Mouse (Mus musculus): ENCODE measurements around the gene Ogt.

- no peak for TF ChIP-seq CTCF (conservative IDR thresholded peaks at IDR 0.05; ENCODE audit: low read length)
- TF ChIP-seq POU5F1 (IDR thresholded peaks at IDR 0.05; ENCODE audit: borderline replicate concordance, low read length), result no peak
- no peak for TF ChIP-seq NANOG (IDR thresholded peaks at IDR 0.05; ENCODE audit: borderline replicate concordance, low read length)
Observed at GRCm38 (mm10) chrX:101705111-101705510, 65.3 kb downstream of the Ogt start.
